Mouse (Mus musculus): ENCODE measurements around the gene Fam53b. TPM values are rescaled to one million over a fixed set of nuclear protein-coding genes. Genes with fewer than 3 reads are reported as not detected.
A peak's percentile ranks its signal among the peaks of the same experiment; 100 is the strongest.

Gene Fam53b
- total RNA-seq, 2 experiments from 2014 or later, result 21.3 to 22.5 TPM

GRCm38 (mm10) chr7:132811716-132812618, 1.7 kb downstream of the Fam53b start:
- DNase-seq, result peak; percentile 58 to 70

- DNase-seq, result peak; percentile 94 to 97
Measured at GRCm38 (mm10) chr7:132810879-132811278, 2.8 kb downstream of the Fam53b start.

GRCm38 (mm10) chr7:132810368-132810767, 3.3 kb downstream of the Fam53b start:
- DNase-seq, result peak; percentile 73 to 85

GRCm38 (mm10) chr7:132809721-132810120, 4.0 kb downstream of the Fam53b start:
- DNase-seq, result peak in 1 of 2 experiments; percentile 26

GRCm38 (mm10) chr7:132808841-132809682, 4.6 kb downstream of the Fam53b start:
- DNase-seq, result peak in 1 of 2 experiments; percentile 56

GRCm38 (mm10) chr7:132808051-132808796, 5.5 kb downstream of the Fam53b start:
- DNase-seq, result no peak

- DNase-seq, result peak in 1 of 2 experiments; percentile 59
Measured at GRCm38 (mm10) chr7:132806926-132807857, 6.5 kb downstream of the Fam53b start.

GRCm38 (mm10) chr7:132806286-132806685, 7.4 kb downstream of the Fam53b start:
- peak; percentile 81 to 85 for DNase-seq

GRCm38 (mm10) chr7:132804951-132805350, 8.7 kb downstream of the Fam53b start:
- peak in 1 of 2 experiments; percentile 11 for DNase-seq

GRCm38 (mm10) chr7:132804461-132804860, 9.2 kb downstream of the Fam53b start:
- peak in 1 of 2 experiments; percentile 50 for DNase-seq

GRCm38 (mm10) chr7:132803962-132804361, 9.7 kb downstream of the Fam53b start:
- DNase-seq, result peak; percentile 62 to 77

- DNase-seq, result peak in 1 of 2 experiments; percentile 9
Measured at GRCm38 (mm10) chr7:132803336-132803735, 10.3 kb downstream of the Fam53b start.

GRCm38 (mm10) chr7:132802691-132803090, 11.0 kb downstream of the Fam53b start:
- peak in 1 of 2 experiments; percentile 49 for DNase-seq

- DNase-seq, result peak; percentile 62 to 71
Measured at GRCm38 (mm10) chr7:132802066-132802465, 11.6 kb downstream of the Fam53b start.

GRCm38 (mm10) chr7:132801509-132801908, 12.2 kb downstream of the Fam53b start:
- peak in 1 of 2 experiments; percentile 35 for DNase-seq

GRCm38 (mm10) chr7:132800868-132801267, 12.8 kb downstream of the Fam53b start:
- peak in 1 of 2 experiments; percentile 55 for DNase-seq

GRCm38 (mm10) chr7:132799119-132800016, 14.3 kb downstream of the Fam53b start:
- DNase-seq, result peak; percentile 43 to 74

GRCm38 (mm10) chr7:132795141-132795540, 18.5 kb downstream of the Fam53b start:
- DNase-seq, result no peak

- peak in 1 of 2 experiments; percentile 74 for DNase-seq
Measured at GRCm38 (mm10) chr7:132793467-132793866, 20.2 kb downstream of the Fam53b start.

Data from heart, adult 18-20 months (tissue).